Mouse (Mus musculus): ENCODE measurements at regions not wholly inside any gene's neighbourhood (a gene's known extent, or its start where the extent isn't known, plus 50 kb on each side); places are given as distances from the start of the nearest gene placed in this dataset.

GRCm38 (mm10) chr8:25368561-25369091 is 544.5 kb upstream of the Adam5 start:
- DNase-seq (ENCODE audit: low read depth, low spot score): no peak
- no peaks in the 10 kb centered on the region for H3K27me3 ChIP-seq (ENCODE audit: control insufficient read depth, insufficient read depth, low read length, poor library complexity, severe bottlenecking)

GRCm38 (mm10) chr8:25367806-25368549 is 543.8 kb upstream of the Adam5 start:
- DNase-seq (ENCODE audit: low read depth, low spot score): no peak
- H3K36me3 ChIP-seq (ENCODE audit: control insufficient read depth, insufficient read depth, low read length, poor library complexity, severe bottlenecking): no peaks in the 10 kb centered on the region

More at GRCm38 (mm10) chr8:25368561-25369091, 544.5 kb upstream of the Adam5 start:
- no peaks in the 10 kb centered on the region for H3K36me3 ChIP-seq (ENCODE audit: control insufficient read depth, insufficient read depth, low read length, poor library complexity, severe bottlenecking)

GRCm38 (mm10) chr8:25366181-25366580 is 542.0 kb upstream of the Adam5 start:
- DNase-seq (ENCODE audit: low read depth, low spot score): no peak
- H3K36me3 ChIP-seq (ENCODE audit: control insufficient read depth, insufficient read depth, low read length, poor library complexity, severe bottlenecking): no peaks in the 10 kb centered on the region

More at GRCm38 (mm10) chr8:25367806-25368549, 543.8 kb upstream of the Adam5 start:
- H3K27me3 ChIP-seq (ENCODE audit: control insufficient read depth, insufficient read depth, low read length, poor library complexity, severe bottlenecking): no peaks in the 10 kb centered on the region

GRCm38 (mm10) chr8:25362656-25363055 is 538.5 kb upstream of the Adam5 start:
- DNase-seq (ENCODE audit: low read depth, low spot score): no peak
- H3K27me3 ChIP-seq (ENCODE audit: control insufficient read depth, insufficient read depth, low read length, poor library complexity, severe bottlenecking): no peaks in the 10 kb centered on the region
- H3K36me3 ChIP-seq (ENCODE audit: control insufficient read depth, insufficient read depth, low read length, poor library complexity, severe bottlenecking): no peaks in the 10 kb centered on the region

More at GRCm38 (mm10) chr8:25366181-25366580, 542.0 kb upstream of the Adam5 start:
- no peaks in the 10 kb centered on the region for H3K27me3 ChIP-seq (ENCODE audit: control insufficient read depth, insufficient read depth, low read length, poor library complexity, severe bottlenecking)

GRCm38 (mm10) chr8:25362146-25362545 is 538.0 kb upstream of the Adam5 start:
- no peaks in the 10 kb centered on the region for H3K27me3 ChIP-seq (ENCODE audit: control insufficient read depth, insufficient read depth, low read length, poor library complexity, severe bottlenecking)
- DNase-seq (ENCODE audit: low read depth, low spot score): no peak
- no peaks in the 10 kb centered on the region for H3K36me3 ChIP-seq (ENCODE audit: control insufficient read depth, insufficient read depth, low read length, poor library complexity, severe bottlenecking)

GRCm38 (mm10) chr8:25361420-25361819 is 537.3 kb upstream of the Adam5 start:
- no peaks in the 10 kb centered on the region for H3K27me3 ChIP-seq (ENCODE audit: control insufficient read depth, insufficient read depth, low read length, poor library complexity, severe bottlenecking)
- no peak for DNase-seq (ENCODE audit: low read depth, low spot score)
- no peaks in the 10 kb centered on the region for H3K36me3 ChIP-seq (ENCODE audit: control insufficient read depth, insufficient read depth, low read length, poor library complexity, severe bottlenecking)

GRCm38 (mm10) chr8:25358539-25359165 is 534.5 kb upstream of the Adam5 start:
- no peak for DNase-seq (ENCODE audit: low read depth, low spot score)
- Histone ChIP-seq H3K36me3 (ENCODE audit: control insufficient read depth, insufficient read depth, low read length, poor library complexity, severe bottlenecking) (no peaks in the 10 kb centered on the region), H3K27me3 (ENCODE audit: control insufficient read depth, insufficient read depth, low read length, poor library complexity, severe bottlenecking) (no peaks in the 10 kb centered on the region)

GRCm38 (mm10) chr8:25353822-25354770 is 529.9 kb upstream of the Adam5 start:
- DNase-seq (ENCODE audit: low read depth, low spot score): no peak
- H3K27me3 ChIP-seq (ENCODE audit: control insufficient read depth, insufficient read depth, low read length, poor library complexity, severe bottlenecking): no peaks in the 10 kb centered on the region
- H3K36me3 ChIP-seq (ENCODE audit: control insufficient read depth, insufficient read depth, low read length, poor library complexity, severe bottlenecking): no peaks in the 10 kb centered on the region

GRCm38 (mm10) chr8:25353405-25353804 is 529.2 kb upstream of the Adam5 start:
- Histone ChIP-seq H3K27me3 (ENCODE audit: control insufficient read depth, insufficient read depth, low read length, poor library complexity, severe bottlenecking) (no peaks in the 10 kb centered on the region), H3K36me3 (ENCODE audit: control insufficient read depth, insufficient read depth, low read length, poor library complexity, severe bottlenecking) (no peaks in the 10 kb centered on the region)
- no peak for DNase-seq (ENCODE audit: low read depth, low spot score)

GRCm38 (mm10) chr8:25348003-25348683 is 524.0 kb upstream of the Adam5 start:
- Histone ChIP-seq H3K36me3 (ENCODE audit: control insufficient read depth, insufficient read depth, low read length, poor library complexity, severe bottlenecking) (no peaks in the 10 kb centered on the region), H3K27me3 (ENCODE audit: control insufficient read depth, insufficient read depth, low read length, poor library complexity, severe bottlenecking) (no peaks in the 10 kb centered on the region)
- DNase-seq (ENCODE audit: low read depth, low spot score): no peak

GRCm38 (mm10) chr8:25343160-25343602 is 519.0 kb upstream of the Adam5 start:
- DNase-seq (ENCODE audit: low read depth, low spot score): no peak
- no peaks in the 10 kb centered on the region for H3K36me3 ChIP-seq (ENCODE audit: control insufficient read depth, insufficient read depth, low read length, poor library complexity, severe bottlenecking)
- H3K27me3 ChIP-seq (ENCODE audit: control insufficient read depth, insufficient read depth, low read length, poor library complexity, severe bottlenecking): no peaks in the 10 kb centered on the region

- Histone ChIP-seq H3K27me3 (ENCODE audit: control insufficient read depth, insufficient read depth, low read length, poor library complexity, severe bottlenecking) (no peaks in the 10 kb centered on the region), H3K36me3 (ENCODE audit: control insufficient read depth, insufficient read depth, low read length, poor library complexity, severe bottlenecking) (no peaks in the 10 kb centered on the region)
- no peak for DNase-seq (ENCODE audit: low read depth, low spot score)
Observed at GRCm38 (mm10) chr8:25342501-25342900, 518.3 kb upstream of the Adam5 start.

GRCm38 (mm10) chr8:25341225-25341624 is 517.1 kb upstream of the Adam5 start:
- DNase-seq (ENCODE audit: low read depth, low spot score): no peak
- no peaks in the 10 kb centered on the region for H3K27me3 ChIP-seq (ENCODE audit: control insufficient read depth, insufficient read depth, low read length, poor library complexity, severe bottlenecking)
- H3K36me3 ChIP-seq (ENCODE audit: control insufficient read depth, insufficient read depth, low read length, poor library complexity, severe bottlenecking): no peaks in the 10 kb centered on the region

GRCm38 (mm10) chr8:25340729-25341128 is 516.6 kb upstream of the Adam5 start:
- no peak for DNase-seq (ENCODE audit: low read depth, low spot score)
- Histone ChIP-seq H3K27me3 (ENCODE audit: control insufficient read depth, insufficient read depth, low read length, poor library complexity, severe bottlenecking) (no peaks in the 10 kb centered on the region), H3K36me3 (ENCODE audit: control insufficient read depth, insufficient read depth, low read length, poor library complexity, severe bottlenecking) (no peaks in the 10 kb centered on the region)
